Mouse (Mus musculus): Measurements from ENCODE around the gene Larp1b. TPM values are rescaled to one million over a fixed set of nuclear protein-coding genes. Genes with fewer than 3 reads are reported as not detected.
"Not testable (repeated sequence)": the region's sequence is repeated elsewhere in the genome, so short reads cannot be mapped to it uniquely, and the experiment has no call there.

Gene Larp1b
- total RNA-seq (2021) = 10 to 100 TPM; 54.3 to 56.0 TPM

DNA sequence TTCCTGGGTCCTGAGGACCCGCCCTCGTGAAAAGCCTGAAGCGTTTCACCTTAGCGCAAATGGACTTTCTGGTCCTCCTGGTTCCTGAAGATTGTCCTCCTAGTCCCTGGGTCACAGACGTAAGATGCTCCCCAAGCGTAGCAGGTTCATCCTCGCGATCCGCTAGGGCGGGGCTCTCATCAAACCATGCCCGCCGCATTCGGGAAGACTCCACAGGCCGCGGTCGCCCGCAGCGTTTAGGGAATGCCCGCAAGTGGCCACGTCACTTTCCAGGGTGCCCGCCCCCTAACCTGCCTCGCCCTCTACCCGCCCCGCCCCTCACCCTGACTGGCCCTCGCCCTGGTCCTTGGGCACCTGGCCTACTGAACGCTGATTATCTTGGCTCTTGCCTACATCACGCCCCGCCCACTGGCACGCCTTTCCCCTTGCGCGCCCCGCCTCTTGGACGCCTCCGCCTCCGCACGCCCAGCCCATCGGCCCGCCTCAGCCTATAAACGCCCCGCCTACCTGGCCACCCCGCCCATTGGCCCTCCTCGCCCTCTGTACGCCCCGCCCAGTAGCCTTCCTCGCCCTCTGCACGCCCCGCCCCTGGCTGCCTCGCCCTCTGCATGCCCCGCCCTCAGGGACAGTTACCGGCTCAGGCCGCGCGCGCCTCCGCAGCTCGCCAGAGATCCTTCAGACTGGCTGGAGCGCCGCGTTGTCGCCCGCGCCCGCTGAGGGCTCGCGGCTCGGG is at the start of gene Larp1b:
Gene Larp1b (plus strand): TSS at position 659 of the 733 bp plus-strand sequence.
- peak; percentile 100 for DNase-seq

DNA sequence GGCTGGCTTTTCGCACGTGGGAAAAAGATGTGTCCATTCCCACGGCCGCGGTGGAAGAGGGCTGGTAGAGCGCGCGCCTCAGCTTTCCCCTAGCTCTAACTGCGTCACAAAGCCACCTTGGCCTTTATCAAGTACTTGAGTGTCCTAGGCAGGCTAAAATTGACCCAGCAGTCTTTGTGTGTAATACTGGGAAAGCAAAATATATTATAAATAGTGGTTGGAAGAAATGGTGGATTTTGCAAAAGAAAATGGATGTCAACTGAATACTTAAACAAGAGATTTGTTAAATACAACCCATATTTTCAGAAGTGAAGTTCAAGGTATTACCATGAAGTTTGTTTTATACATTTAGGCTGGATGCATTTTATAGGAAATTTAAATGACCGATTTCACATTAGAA is 47.2 kb upstream of the Larp1b start, which contains the start of gene 1700034I23Rik:
Gene 1700034I23Rik (minus strand): TSS at position 101 of the 400 bp plus-strand sequence.
- DNase-seq = not testable (repeated sequence)

DNA sequence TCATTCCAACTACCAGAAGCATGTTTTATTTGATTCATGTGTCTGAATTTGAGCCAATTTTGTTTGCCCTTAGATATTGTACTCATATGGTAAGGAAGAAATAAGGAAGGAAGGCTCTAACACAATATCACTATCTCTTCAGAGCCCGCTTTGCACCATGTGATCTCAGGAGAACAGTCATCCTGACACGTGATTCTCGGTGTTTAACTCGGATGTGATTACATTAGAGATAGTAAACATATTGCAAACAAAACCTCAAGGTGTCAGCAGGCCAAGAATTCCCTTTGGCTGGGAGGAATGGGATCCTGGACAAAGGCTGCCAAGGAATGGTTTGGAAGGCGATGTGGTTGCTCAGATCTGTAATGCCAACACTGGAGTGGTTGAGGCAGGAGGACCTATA is 11.4 kb upstream of the Larp1b start:
- DNase-seq = no peak

DNA sequence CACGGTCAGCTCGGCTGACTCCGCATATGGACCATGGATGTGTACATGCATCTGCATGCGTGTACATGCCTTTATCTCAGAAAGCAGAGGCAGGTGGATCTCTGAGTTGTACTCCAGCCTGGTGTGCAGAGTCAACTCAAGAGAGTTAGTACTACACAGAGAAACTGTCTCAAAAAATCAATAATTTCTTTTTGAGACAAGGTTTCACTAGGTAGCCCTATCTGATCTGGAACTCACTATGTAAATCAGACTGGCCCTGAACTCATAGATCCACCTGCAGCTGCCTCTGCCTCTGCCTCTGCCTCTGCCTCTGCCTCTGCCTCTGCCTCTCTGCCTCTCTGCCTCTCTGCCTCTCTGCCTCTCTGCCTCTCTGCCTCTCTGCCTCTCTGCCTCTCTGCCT is 11.0 kb upstream of the Larp1b start:
- DNase-seq = no peak

DNA sequence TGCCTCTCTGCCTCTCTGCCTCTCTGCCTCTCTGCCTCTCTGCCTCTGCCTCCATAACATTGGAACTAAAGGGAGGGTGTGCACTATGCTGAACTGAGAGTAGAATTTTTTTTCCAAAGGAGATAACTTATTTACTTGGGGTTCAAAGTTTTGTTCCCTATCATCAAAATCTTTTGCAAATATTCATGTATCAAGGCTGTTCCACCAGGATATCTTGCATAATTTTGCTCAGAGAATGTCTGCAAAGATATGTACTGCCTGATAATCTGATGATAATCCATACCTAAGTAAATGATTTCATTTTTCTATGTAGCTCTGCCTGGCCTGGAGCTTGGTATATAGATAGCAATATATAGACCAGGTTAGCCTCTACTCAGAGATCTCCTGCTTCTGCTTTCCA is 10.6 kb upstream of the Larp1b start:
- no peak for DNase-seq

DNA sequence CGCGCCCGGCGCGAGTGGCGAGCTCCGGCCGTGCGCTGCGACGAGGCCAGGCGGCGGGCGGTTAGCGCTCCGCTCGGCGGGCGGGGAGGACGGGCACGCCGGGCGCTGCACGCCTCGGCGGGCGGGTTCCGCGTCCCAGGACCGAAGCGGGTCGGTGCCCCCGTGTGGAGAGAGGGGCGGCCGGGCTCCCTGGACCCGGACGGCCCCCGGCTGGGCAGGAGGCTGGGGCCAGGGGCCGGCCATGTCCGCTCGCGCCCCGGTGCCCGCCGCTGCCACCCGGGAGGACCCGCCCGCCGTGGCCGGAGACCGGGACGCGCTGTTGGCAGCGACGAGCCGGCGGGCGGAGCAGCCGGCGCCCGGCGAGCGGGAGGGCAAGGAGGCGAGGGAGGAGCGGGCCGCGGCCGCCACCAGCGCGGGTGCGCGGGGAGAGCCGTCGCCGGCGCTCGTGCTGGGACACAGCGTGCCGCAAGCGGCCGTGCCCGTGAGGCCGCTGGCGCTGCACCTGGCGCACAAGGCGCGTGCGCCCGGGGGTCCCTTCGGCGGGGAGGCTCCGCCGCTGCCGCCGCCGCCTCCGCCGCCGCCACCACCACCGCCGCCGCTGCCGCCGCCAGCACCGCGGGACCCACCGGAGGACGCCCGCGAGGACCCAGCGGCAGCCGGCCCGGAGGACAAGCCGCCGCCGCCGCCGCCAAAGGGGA is 424 bp downstream of the Larp1b start:
- DNase-seq = peak; percentile 53

DNA sequence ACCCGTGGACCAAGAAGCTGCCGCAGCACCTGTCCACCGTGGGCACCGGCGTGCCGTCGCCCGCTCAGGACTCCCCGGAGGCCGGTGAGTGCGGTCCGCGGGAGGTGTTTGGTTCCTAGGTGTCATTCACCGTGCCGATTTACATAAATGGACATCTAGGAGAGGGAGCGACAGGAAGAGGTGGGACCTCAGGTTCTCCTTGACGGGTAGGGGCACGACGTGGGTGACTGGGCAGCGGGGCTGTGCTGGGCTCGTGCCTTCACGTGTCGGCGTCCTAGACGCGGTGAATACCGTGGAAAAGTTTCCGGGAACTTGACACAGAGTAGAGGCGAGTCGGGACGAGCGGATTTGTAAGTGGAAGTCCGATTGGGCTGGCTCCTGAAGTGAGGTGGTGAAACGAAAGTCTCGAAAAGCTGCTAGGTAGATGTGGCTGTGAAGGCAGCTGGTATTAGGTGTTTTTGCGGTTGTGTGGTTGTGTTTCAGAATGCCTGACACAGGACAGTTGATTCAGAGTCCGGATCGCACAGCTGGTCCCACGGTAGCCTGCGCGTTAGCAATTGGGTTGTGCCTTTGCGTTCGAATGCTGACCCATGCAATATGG is 1.1 kb downstream of the Larp1b start:
- peak; percentile 62 for DNase-seq

DNA sequence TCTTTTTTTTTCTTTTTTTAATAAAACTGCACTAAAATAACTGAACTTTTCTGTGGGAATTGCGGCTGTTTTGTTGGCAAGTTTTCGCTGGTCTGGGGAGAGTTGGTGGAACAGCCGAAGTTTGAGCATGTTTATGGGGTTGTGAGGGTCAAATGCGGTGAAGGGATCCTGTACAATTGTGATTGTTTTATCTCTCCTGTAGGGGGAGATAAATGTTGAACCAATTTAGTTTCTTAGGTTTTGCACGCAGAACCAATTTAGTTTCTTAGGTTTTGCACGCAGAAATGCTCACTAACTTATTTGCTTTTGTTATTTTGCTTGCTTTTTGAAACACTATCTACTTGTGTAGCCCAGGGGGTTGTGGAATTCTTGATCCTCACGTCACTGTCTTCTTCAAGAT is 1.7 kb downstream of the Larp1b start:
- DNase-seq = no peak

DNA sequence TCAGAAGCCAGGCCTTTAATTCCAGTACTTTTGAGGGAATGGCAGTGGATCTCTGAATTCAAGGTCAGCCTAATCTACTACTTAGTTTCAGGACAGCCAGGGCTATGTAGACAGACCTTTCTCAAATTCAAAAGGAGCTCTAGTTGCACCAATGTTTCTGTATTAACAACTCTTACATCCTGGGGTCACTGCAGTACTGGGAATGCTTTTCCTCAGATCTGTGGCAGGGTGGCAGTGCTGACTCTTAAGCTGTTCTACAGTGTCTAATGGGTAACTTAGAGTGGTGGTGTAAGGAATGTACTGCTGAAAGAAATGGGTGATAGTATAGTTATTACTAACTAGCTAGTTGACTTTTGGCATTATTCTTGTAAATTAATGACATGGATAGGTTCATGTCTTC is 3.0 kb downstream of the Larp1b start:
- no peak for DNase-seq

DNA sequence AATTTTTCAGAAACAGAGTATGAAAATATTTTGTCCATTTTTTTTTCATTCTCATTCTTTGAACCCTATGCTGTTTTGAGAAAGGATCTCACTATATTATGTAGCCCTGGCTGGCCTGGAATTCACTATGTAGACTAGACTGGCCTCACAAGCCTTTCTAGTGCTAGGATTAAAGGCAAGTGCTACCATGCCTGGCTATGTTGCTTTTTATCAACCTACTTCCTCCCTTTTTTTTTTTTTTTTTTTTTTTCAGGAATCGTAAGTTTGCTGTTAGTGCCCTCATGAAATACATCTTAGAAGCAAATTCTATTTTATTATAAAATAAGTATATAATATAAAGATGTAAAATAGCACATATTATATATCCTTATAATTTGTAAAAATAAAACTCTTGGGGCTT is 5.2 kb downstream of the Larp1b start:
- DNase-seq = no peak

DNA sequence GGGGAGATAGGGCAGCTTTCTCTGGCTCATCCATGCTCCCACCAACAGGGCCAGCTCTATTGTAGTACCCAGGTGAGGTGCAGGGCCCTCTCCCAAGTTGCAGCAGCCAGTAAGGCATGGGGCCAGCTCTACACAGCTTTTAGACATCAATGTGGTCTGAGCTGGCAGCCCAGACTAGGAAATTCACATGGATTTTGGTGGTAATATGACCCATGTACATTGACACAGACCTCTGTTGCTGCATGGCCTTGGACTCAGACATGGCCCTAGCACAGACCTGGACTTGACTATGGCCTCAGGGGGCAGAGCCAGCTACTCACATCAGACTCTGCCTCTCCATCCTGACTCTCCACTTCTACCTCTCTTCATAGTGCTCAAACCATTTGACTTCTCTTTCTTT is 9.2 kb downstream of the Larp1b start:
- DNase-seq = no peak

DNA sequence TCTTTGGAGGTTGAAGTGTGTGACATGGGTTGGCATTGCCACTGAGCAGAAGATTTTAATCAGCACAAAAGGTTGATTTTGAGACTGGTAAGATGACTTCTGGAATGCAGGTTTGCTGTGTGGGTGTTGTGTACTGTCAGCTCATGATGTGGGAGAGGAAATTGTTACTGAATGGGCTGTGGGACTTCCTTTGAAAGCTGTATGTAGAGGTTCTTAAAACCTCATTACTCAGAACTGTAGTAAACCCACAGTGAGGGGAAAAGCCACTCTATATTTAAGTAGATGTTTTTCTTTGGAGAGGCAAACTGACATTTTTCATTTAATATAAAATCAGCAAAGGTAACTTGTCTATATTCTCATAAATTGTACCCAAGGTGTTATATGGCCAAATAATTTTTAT is 31.1 kb downstream of the Larp1b start:
- DNase-seq = no peak

DNA sequence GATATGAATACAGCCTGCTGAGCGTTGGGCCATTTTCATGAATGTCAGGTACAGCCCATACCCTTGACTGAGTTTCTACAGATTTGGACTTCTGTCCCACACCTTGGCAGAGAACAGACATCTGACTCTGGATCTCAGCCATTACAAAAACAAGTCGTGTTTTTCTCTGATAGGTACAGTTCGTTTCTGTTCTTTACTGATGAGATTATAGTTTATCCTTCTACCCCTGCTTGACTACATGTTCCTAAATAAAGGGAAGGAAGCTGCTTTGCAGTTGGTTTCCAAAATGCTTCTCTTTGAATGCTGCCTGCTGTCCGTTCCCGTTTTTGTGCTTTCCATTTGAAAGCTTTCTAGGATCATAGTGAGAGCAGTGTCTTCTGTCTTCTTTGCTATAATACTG is 37.9 kb downstream of the Larp1b start:
- no peak for DNase-seq

DNA sequence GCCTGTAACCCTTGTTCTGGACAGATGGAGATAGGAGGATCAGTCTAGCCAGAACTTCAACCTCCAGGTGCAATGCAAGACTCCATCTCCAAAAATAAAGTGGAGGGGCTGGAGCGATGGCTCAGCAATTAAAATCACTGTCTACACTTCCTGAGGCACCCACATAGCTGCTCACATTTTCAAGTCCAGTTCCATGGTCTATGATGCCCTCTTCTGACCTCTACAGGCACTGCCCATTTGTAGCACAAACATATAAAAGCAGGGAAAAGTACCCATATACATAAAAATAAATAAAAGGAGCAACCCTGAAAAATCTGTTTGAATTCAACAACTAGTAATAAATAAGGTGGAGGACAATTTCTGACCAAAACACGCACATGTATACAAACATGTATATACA is 39.1 kb downstream of the Larp1b start:
- DNase-seq = no peak

DNA sequence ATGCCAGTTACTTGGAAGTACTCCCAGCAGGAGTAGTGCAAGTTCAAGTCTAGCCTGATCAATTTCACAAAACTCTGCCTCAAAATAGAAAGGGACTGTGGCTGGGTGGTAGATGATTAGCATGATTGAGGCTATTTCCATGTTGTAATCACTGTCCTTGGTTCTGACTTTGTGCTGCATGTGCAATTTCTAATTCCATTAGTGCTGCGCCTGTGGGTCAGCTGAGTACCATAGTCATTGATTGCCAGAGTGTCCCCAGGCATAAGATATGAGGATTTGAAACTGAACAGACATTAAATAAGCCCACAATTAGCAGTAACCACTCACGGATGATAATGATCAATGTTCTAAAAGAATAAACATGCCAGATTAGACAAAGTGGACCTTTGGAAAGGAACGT is 41.9 kb downstream of the Larp1b start:
- DNase-seq = no peak

DNA sequence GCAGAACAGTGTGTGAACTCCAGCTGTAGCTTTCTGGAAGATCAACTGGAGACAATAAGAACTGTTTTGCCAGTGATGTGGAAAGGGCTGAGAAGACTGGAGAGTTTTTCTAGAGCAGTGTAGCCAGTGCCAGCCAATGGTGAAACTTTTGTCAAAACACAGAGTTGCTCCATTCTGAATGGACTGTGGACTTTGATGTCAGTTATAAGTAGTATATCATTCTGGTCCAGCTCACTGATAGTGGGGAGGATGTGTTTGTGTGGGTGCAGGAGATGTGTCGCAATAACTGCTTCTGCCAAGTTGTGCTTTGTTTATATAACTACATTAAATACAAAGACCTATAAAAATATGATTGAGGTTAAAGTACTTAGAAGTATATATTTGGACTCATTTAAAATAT is 45.5 kb downstream of the Larp1b start:
- DNase-seq = no peak

DNA sequence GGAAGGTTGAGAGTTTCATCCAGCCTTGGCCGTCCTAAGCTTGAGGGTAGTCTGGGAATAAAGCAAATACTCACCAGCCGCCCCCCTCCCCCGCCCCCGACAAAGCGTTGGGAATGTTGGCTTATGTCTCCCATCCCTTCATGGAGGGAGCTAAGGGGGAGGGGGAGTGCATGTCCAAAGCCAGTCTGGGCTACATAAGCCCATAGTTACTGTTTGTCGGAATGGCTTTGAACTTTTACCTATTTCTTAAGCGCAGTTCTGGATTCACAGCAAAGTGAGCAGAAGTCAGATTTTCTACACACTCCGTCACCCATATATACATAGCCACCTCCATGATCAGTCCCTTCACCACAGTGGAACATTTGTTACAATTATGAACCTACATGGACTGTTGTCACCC is 59.7 kb downstream of the Larp1b start:
- DNase-seq = no peak

DNA sequence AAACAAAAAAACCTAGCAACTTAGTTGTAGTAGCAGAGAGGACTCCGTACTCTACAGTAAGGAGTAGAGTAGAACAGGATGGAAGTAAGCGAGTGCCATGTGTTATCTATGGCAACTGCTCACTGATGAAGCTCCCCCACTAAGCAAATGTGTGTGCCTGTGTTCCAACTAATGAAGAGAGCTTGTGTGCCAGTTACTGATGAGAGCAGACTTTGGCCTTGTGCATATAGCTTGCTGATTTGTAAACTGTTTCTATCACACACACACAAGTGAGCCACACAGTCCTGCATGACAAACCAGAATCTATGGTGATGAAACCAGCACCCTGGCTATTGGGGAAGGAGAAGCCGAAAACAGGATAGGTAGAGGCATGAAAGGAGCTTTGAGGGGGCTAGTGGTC is 60.4 kb downstream of the Larp1b start:
- no peak for DNase-seq

DNA sequence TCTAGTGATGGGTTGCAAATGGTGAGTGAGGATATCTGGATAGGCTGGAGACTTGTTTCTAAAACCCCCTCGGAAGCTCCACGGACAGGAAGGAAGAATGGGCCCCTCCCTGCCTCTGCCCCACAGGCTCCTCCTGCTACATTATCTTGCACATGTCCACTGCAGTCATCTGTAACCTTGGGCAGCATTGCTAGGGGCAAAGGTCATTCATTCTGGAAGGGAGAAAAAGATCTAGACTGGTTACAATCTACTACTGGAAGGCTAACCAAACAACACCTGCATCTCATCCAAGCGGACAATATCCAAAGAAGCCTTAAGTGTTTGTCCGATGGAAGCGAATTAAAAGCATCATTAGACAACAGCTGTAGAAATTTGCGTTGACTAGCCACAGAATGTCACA is 61.1 kb downstream of the Larp1b start:
- DNase-seq = no peak

DNA sequence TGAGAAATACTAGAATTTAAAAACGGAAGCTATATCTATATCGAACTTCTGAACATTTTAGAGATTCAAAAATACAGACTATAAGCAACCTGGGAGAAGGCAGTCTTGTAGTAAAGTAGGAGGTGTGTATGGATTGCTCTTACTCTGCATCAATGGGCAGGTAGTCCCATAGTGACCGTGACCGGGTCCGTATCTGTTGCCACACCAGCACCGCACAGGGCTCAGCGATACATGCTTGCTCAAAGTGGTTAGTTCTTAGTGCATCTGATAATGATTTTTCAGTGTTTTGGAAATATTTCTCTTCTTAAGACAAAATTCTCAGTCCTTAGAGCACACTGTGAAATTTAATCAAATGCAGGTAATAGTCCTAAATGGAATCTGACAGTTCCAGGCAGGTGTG is 62.8 kb downstream of the Larp1b start:
- DNase-seq = no peak

DNA sequence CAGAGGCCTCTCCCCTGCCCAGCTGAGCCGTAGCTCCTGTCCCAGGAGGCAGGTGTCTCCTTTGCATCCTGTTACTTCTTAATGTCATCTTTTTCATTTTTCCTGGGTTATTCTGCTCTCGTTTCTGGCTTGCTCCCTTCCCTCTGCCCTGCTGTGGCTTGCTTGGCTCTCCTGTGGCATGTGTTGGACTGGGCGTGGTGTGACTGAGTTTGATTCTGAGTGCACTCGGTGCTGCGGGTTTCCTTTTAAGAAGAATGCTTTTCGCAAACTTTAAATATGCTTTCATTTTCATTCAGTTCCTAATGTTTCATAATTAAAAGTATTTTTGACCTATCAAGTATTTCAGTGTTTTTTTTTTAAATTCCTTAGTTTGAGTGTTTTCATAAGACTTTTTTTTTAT is 65.3 kb downstream of the Larp1b start:
- DNase-seq = no peak

DNA sequence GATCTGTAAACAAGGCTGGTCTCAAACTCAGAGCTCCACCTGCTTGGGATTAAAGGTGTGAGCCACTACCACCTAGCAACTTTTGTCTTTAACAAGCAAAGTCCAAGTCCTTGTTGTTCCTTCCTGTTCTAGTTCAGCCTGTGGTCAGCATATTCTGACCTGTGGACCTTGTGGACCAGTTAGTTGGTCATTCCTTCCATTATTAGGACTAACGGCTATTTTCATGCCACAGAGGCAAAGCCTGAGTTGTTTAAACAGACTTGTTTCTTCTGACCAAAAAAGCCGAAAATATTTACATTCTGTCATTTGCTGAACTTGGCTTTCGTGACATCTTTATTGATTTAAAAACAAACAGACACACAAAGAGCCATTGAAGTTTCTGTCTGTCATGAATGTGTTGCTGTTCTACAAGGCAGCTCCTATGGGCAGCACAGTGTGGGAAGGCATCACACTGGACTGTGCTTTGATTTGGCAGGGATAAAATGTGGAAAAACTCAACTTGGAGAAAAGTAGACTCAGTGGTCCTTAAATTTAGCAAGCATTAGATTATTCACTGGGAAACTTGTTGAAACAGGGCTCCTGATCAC is 68.5 kb downstream of the Larp1b start:
- DNase-seq = no peak

DNA sequence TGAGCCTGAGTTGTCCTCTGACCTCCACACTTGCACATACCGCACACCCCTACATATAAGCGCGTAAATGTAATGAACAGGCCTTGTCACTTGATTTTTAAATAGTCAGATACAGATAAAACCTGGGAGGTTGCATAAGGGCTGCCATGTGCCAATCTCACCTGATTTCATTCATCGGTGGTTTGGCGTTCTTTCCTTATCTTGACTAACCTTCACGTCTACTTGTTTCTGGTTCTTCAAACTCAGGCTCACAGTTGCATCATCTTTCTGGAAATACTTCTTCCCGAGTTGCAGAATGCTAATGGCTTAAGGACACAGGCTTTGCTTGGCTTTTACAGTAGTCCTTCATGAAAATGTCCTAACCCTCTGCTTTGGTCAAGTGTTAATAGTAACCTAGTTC is 71.1 kb downstream of the Larp1b start:
- no peak for DNase-seq

DNA sequence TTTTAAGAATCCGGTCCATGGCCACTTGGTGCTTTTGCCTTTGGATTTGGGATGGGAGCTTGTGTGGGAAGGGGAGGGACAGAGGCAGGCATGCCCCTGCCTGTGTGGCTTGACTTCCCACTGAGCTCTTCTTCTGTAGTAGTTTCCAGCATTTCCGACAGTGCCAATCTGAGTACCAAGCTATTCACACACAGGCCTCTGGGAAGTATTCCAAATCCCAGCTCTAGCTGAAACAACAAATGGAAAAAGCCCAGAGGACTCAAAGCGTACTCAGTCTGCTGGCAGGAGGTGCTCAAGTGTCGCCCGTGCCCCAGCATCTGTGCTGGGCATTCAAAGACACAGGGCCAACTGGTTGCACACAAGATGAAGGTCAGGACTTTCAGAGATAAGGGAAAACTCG is 72.4 kb downstream of the Larp1b start:
- peak; percentile 9 for DNase-seq

All from heart, postnatal 4 days (tissue).